Mouse (Mus musculus) heart, adult 2 months (tissue): ENCODE measurements around the gene Scamp5. TPM values are rescaled to one million over a fixed set of nuclear protein-coding genes. Genes with fewer than 3 reads are reported as not detected.

ENCODE experiments used
- DNase-seq, 2 experiments: peaks; one replicate each; pipeline ENCODE4 v3.0.0; 2021
- H3K27ac ChIP-seq: fragments of 200-600 bp; 2 replicates; pipeline ENCODE4 v1.8.1; 2022
- H3K27me3 ChIP-seq: fragments of 200-500 bp; 2 replicates; pipeline ENCODE4 v1.6.1; 2012; ENCODE audit warnings: mild to moderate bottlenecking, low read length, inconsistent platforms, mixed read lengths; ENCODE audit not compliant: control insufficient read depth, insufficient read depth
- H3K36me3 ChIP-seq: fragments of 200-500 bp; 2 replicates; pipeline ENCODE4 v1.6.1; 2012; ENCODE audit warnings: low read length, inconsistent platforms; ENCODE audit not compliant: control insufficient read depth, insufficient read depth
- H3K4me1 ChIP-seq: fragments of 200-500 bp; 2 replicates; pipeline ENCODE4 v1.6.1; 2011; ENCODE audit warnings: low read length; ENCODE audit not compliant: control insufficient read depth, insufficient read depth
- H3K4me3 ChIP-seq: fragments of 200-600 bp; 2 replicates; pipeline ENCODE4 v1.8.1; 2022
- H3K79me2 ChIP-seq: fragments of 200-500 bp; replicated peaks from 2 replicates; pipeline ENCODE4 v1.6.1; 2012; ENCODE audit warnings: mild to moderate bottlenecking, inconsistent platforms, low read length, moderate library complexity, mixed read lengths; ENCODE audit not compliant: control insufficient read depth, insufficient read depth
- H3K9ac ChIP-seq: fragments of 200-500 bp; 2 replicates; pipeline ENCODE4 v1.6.1; 2012; ENCODE audit warnings: low read depth, mild to moderate bottlenecking, control low read depth, inconsistent platforms, low read length, mixed read lengths
- CTCF ChIP-seq: fragments of 200-600 bp; IDR thresholded peaks from 2 replicates; pipeline ENCODE4 v1.8.1; 2022; ENCODE audit warnings: antibody characterized with exemption, mild to moderate bottlenecking, moderate library complexity
- EP300 ChIP-seq: fragments of 200-500 bp; IDR thresholded peaks from 2 replicates; pipeline ENCODE4 v1.6.1; 2011; ENCODE audit warnings: low read depth, low read length, control low read depth; ENCODE audit not compliant: insufficient read depth
- POLR2A ChIP-seq: fragments of 200-500 bp; IDR thresholded peaks from 2 replicates; pipeline ENCODE4 v1.6.1; 2011; ENCODE audit warnings: mild to moderate bottlenecking, low read depth, low read length, control low read depth; ENCODE audit not compliant: insufficient read depth
- WGBS: fragments of 180-500 bp; shearing (Covaris S2); methylation state at CpG from one replicate; pipeline ENCODE4 v1.1.7; 2018; 5-methylcytosine and 5-hydroxymethylcytosine counted together
- intact Hi-C: fragments of 180-260 bp; cut with DNase I; formaldehyde crosslinking; loops from one replicate; pipeline ENCODE4 v1.15.1; 2025
- polyA plus RNA-seq: library from polyadenylated mRNA; depleted of rRNA; stranded (reverse); fragments of >200 nt; gene quantifications from 2 replicates; pipeline ENCODE4 v1.2.3, GENCODE M21; 2012
- total RNA-seq, 2 experiments: library from RNA; stranded (reverse); gene quantifications; 2 replicates each; pipeline ENCODE4 v1.2.3; 2021

Scamp5 gene
- total and polyA plus RNA-seq, 3 experiments, result 3.9 to 15.9 (median 4.9) TPM

DNA sequence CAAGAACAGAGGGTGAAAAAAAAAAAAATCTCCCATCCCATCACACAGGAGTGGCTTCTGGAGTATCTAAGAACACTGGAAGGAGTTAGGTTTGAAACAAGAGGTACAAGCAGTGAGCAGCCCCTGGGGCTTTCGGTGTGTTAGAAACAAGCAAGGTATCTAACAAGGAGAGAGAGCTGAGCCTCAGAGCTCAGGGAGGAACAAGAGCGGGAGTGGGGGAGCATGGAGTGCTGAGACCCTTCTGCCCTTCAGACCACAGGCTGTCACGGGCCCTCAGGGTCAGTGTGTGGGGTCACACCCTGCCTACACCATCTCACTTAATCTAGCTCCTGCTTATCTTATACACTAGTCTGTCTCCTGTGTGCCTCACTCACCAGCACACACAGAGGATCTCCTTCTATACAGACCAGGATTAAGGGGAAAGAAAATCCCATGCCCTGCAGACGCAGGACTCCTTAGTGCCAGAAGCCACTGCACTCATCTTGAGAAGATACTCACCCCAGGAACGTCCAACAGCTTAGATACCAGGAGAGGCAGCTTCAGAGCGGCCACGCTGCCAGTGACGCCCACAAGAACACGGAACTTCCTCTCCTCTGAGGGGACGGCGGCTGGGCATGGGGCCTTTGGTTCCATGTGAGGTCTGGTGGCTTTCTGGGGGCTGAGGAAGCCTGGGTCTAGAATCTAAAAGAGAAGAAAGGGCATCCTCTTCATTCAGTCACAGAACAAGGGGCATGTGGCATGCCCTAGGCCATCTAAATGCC is 33.3 kb downstream of the Scamp5 start:
- DNase-seq, result no peak
- Histone ChIP-seq H3K36me3 (no peaks in the 10 kb centered on the region), H3K4me1 (peaks cover 15% of the 10 kb centered on the region), H3K4me3 (no peak overlapping the region), H3K79me2 (no peaks in the 10 kb centered on the region), H3K27me3 (no peaks in the 10 kb centered on the region), H3K9ac (no peak overlapping the region), H3K27ac (no peak overlapping the region; the same call in 1 of the 2 replicates)
- intact Hi-C loops, result no loop called here
- TF ChIP-seq POLR2A, result no peak
- no peak for TF ChIP-seq EP300
- TF ChIP-seq CTCF, result no peak
- 86% methylated on average over 11 of the region's 11 CpGs for WGBS

DNA sequence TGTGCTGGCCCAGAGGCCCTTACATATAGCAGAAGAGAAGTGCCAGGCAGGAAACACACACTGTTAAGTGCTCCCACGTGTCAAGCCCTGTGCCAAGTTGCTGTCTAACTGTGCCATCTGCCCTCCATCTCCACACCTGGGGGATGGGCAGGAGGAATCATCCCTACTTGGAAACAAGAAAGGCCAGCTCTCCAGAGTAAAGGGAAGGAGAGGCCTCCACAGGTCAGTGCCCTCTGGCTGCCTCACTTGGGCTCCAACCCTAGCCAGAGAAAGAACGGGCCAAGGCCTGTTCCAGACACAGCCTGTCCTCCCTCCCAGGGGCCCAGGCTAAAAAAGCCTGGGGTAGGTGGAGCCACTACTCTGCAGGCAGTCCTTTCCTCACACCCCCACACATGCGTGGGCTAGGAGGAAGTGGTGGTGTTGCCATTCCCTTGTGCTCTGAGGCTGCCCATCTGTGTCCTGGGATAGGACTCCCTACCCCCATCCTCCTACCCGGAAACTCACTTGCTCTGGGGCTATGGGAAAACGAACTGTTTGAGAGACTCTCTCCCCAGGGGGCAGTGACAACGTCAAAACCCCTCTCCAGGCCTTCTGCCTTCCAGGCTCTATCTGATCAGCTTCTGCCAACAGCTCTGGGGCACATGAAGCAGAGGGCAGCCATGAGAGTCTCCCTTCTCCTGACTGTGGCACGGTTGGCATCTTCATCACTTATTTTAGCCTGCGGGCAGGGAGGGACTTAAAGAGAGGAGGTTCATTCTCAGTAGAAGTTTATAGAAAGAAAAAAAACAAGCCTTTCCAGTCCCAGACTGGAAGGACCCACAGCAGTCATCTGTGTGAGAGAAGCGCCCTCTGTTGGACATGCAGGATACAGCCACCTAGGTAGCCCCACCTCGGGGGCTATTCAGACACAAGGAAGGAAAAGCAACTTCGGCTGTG is 34.5 kb downstream of the Scamp5 start:
- Histone ChIP-seq H3K9ac (peak overlapping the region; percentile 48; the same call in 1 of the 2 replicates), H3K27ac (peak overlapping the region; percentile 83), H3K4me3 (no peak overlapping the region), H3K36me3 (no peaks in the 10 kb centered on the region), H3K79me2 (no peaks in the 10 kb centered on the region), H3K4me1 (peaks cover 11% of the 10 kb centered on the region), H3K27me3 (no peaks in the 10 kb centered on the region)
- peak; percentile 84 to 89 for DNase-seq
- intact Hi-C loops, result loop anchor here (1.0 kb wide), 3 partner anchors 12 to 224 kb away; no protein-coding TSS in a partner anchor
- TF ChIP-seq EP300 (peak; percentile 88), CTCF (no peak; the same call in none of the 2 replicates), POLR2A (peak; percentile 57; the same call in 1 of the 2 replicates)
- WGBS, result 5% methylated on average over 11 of the region's 11 CpGs

DNA sequence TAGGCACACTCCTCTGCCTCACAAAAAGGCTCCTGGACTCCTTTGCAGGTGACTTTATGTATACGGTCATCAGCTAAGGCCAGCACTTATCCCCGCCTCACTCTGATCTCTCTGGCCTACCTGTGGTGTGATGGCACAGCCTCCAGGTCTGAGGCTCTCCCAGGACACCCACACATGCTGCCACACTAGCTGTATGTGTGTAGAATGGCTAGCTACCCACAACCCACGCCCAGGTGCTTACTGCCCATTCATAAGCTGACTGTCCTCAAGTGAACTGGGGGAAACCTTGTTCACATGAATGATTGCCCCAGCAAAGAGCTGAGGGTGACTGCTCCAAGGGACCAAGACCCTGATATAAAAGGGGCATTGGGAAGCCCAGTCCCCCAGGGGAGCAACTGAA is 35.4 kb downstream of the Scamp5 start:
- intact Hi-C loops, result no loop called here
- no peaks in the 10 kb centered on the region for H3K36me3 ChIP-seq
- H3K27me3 ChIP-seq, result no peaks in the 10 kb centered on the region
- no peak for TF ChIP-seq CTCF
- TF ChIP-seq EP300, result no peak
- no peak for TF ChIP-seq POLR2A
- peak overlapping the region; percentile 83 for H3K27ac ChIP-seq
- no peak overlapping the region for H3K4me3 ChIP-seq
- H3K4me1 ChIP-seq, result peaks cover 11% of the 10 kb centered on the region
- no peak for DNase-seq
- 93% methylated on average over 3 of the region's 3 CpGs for WGBS
- no peaks in the 10 kb centered on the region for H3K79me2 ChIP-seq
- no peak overlapping the region for H3K9ac ChIP-seq

GRCm38 (mm10) chr9:57431202-57431601 is 36.7 kb downstream of the Scamp5 start:
- no peak overlapping the region for H3K9ac ChIP-seq
- no peak overlapping the region for H3K27ac ChIP-seq
- no peaks in the 10 kb centered on the region for H3K36me3 ChIP-seq
- no peaks in the 10 kb centered on the region for H3K79me2 ChIP-seq
- 77% methylated on average over 9 of the region's 9 CpGs for WGBS
- H3K4me3 ChIP-seq, result no peak overlapping the region
- DNase-seq, result no peak
- TF ChIP-seq CTCF (no peak), POLR2A (no peak), EP300 (no peak)
- H3K27me3 ChIP-seq, result no peaks in the 10 kb centered on the region
- intact Hi-C loops, result no loop called here
- H3K4me1 ChIP-seq, result peaks cover 11% of the 10 kb centered on the region

DNA sequence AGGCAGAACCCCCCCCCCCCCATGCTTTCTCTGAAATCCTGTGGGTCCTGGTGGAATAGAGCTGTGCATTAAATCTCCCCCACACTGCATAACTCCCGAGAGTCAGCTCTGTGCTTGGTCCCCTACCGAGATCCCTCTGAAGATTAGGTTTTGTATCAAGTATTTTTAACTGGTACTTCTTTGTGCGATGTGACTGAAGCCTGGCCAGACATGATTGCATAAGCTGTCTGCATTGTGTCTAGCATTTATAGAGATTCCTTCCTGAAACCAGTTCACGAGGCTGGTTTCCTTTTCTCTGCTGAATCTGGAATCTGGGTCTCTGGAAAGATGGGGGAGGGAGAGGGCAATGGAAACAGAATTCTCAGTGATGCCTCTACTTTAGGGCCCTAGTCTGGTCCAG is 39.5 kb downstream of the Scamp5 start:
- peaks cover 12% of the 10 kb centered on the region for H3K4me1 ChIP-seq
- 41% methylated on average over 4 of the region's 4 CpGs for whole genome bisulfite sequencing
- H3K9ac ChIP-seq, result no peak overlapping the region
- H3K36me3 ChIP-seq, result no peaks in the 10 kb centered on the region
- H3K79me2 ChIP-seq, result no peaks in the 10 kb centered on the region
- H3K27ac ChIP-seq, result no peak overlapping the region
- no peaks in the 10 kb centered on the region for H3K27me3 ChIP-seq
- intact Hi-C loops, result no loop called here
- H3K4me3 ChIP-seq, result no peak overlapping the region
- no peak for TF ChIP-seq CTCF
- TF ChIP-seq POLR2A, result no peak
- no peak for TF ChIP-seq EP300
- no peak for DNase-seq
